Mouse (Mus musculus) left cerebral cortex, adult 2 months (tissue): ENCODE measurements around the gene Zfp735. TPM values are rescaled to one million over a fixed set of nuclear protein-coding genes. Genes with fewer than 3 reads are reported as not detected.

ENCODE experiments used
- DNase-seq, 2 experiments: peaks; one replicate each; pipeline ENCODE4 v3.0.0; 2021 to 2022; ENCODE audit warnings: low spot score in 2 of 2, mixed read lengths in 1 of 2; ENCODE audit errors: extremely low spot score in 1 of 2
- H3K27ac ChIP-seq: fragments of 200-600 bp; 2 replicates; pipeline ENCODE4 v1.8.1; 2022
- H3K4me3 ChIP-seq: fragments of 200-600 bp; 2 replicates; pipeline ENCODE4 v1.8.1; 2022
- CTCF ChIP-seq: fragments of 200-600 bp; IDR thresholded peaks from 2 replicates; pipeline ENCODE4 v1.8.1; 2022; ENCODE audit warnings: antibody characterized with exemption, mild to moderate bottlenecking, moderate library complexity
- intact Hi-C: fragments of 180-260 bp; cut with DNase I; formaldehyde crosslinking; loops from one replicate; pipeline ENCODE4 v1.15.1; 2025
- long read RNA-seq, 2 experiments: library from polyadenylated mRNA; stranded (forward); transcript quantifications; one replicate each; pipeline ENCODE4 v2.0.0; 2021; ENCODE audit warnings: borderline mapping rate in 2 of 2
- total RNA-seq, 2 experiments: library from RNA; stranded (reverse); gene quantifications; 2 replicates each; pipeline ENCODE4 v1.2.3; 2021

The Zfp735 gene
- total RNA-seq = not detected
- long read RNA-seq, experiment 1 = 0 reads
- long read RNA-seq, experiment 2 = 0 reads

- intact Hi-C loops = no loop called here
- Histone ChIP-seq H3K4me3 (no peak within 1 kb of the TSS), H3K27ac (no peak within 1 kb of the TSS)
- no peak for TF ChIP-seq CTCF
- no peak for DNase-seq
Measured at GRCm38 (mm10) chr11:73688478-73688877, at the start of gene Zfp735. Gene Zfp735, plus strand, starts transcription at chr11:73688778.

DNA sequence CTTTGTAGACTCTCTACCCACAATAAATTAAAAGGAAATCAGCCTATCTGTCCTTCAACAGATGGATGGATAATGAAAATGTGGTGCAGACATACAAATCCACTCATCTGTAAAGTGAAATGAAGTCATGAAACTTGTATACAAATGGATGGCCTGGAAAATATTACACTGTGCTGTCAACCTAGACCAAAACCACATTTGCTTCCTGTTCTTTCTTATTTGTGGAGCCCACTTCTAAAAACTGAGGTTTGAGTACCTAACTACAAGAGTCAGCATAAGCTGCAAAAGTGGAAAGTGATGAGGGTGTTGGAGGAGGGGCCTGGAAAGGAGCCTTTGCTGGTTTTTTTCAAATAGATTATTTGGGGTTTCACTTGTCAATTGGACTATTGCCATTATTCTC is 70.5 kb downstream of the Zfp735 start:
- Histone ChIP-seq H3K27ac (no peak overlapping the region), H3K4me3 (no peak overlapping the region)
- no peak for TF ChIP-seq CTCF
- DNase-seq = no peak
- intact Hi-C loops = no loop called here

Other genes with a start within 250 kb of the Zfp735 start
- gene Olfr380, start 231.3 kb upstream of the Zfp735 start, total RNA-seq = not detected
- gene Olfr381, start 197.2 kb upstream of the Zfp735 start, total RNA-seq = not detected
- gene Olfr382, start 171.6 kb upstream of the Zfp735 start, total RNA-seq = not detected
- not detected for gene Olfr385, start 95.8 kb upstream of the Zfp735 start, total RNA-seq
- not detected for gene Olfr384, start 90.2 kb upstream of the Zfp735 start, total RNA-seq
- gene Olfr389, start 91.9 kb downstream of the Zfp735 start, total RNA-seq = not detected
- not detected for gene Olfr390, start 94.2 kb downstream of the Zfp735 start, total RNA-seq
- not detected for gene Olfr391-ps, start 114.3 kb downstream of the Zfp735 start, total RNA-seq
- not detected for gene Olfr392, start 128.3 kb downstream of the Zfp735 start, total RNA-seq
- not detected for gene Olfr393, start 162.7 kb downstream of the Zfp735 start, total RNA-seq
- gene Olfr394, start 202.0 kb downstream of the Zfp735 start, total RNA-seq = not detected
- gene Olfr395, start 220.5 kb downstream of the Zfp735 start, total RNA-seq = not detected
- gene Olfr23, start 247.9 kb downstream of the Zfp735 start, total RNA-seq = not detected